Mouse (Mus musculus): ENCODE results near the gene Brd3. TPM values are rescaled to one million over a fixed set of nuclear protein-coding genes. Genes with fewer than 3 reads are reported as not detected.

Brd3 gene
- polyA plus RNA-seq, 1 experiment, result 14.9 TPM

DNA sequence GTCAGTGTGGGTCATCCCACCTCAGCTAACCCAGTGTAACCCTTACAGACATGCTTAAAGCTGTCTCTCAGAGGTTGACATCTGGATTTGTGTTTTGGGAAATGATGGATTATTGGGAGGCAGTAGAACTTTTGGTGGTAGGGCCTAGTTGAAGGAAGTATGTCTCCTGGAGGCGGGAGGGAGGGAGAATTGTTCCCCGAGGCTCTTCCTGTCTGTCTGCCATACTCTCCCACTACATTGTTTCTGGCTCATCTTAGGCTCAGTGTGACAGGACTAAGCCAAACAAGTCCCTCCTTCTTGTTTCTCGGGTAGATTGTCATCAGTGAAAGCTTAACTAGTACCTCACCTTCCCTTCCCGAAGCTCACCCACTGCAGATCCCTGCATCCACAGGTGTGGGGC is 20.7 kb downstream of the Brd3 start:
- Histone ChIP-seq H3K27ac (ENCODE audit: insufficient read depth, low read depth, low read length) (no peak overlapping the region), H3K27me3 (ENCODE audit: control insufficient read depth, insufficient read depth, low read length) (no peaks in the 10 kb centered on the region), H3K4me1 (ENCODE audit: control insufficient read depth, insufficient read depth, insufficient read length, low read length) (no peaks in the 10 kb centered on the region), H3K36me3 (ENCODE audit: control insufficient read depth, insufficient read depth, low read length) (no peaks in the 10 kb centered on the region), H3K4me3 (ENCODE audit: low read depth, low read length) (no peak overlapping the region)
- TF ChIP-seq POLR2A (IDR thresholded peaks at IDR 0.05; ENCODE audit: low read depth, low read length) (no peak), CTCF (IDR thresholded peaks at IDR 0.05; ENCODE audit: extremely low read depth, insufficient read length, insufficient replicate concordance, low read depth, low read length) (no peak)
- 61% methylated on average over 4 of the region's 4 CpGs for WGBS

DNA sequence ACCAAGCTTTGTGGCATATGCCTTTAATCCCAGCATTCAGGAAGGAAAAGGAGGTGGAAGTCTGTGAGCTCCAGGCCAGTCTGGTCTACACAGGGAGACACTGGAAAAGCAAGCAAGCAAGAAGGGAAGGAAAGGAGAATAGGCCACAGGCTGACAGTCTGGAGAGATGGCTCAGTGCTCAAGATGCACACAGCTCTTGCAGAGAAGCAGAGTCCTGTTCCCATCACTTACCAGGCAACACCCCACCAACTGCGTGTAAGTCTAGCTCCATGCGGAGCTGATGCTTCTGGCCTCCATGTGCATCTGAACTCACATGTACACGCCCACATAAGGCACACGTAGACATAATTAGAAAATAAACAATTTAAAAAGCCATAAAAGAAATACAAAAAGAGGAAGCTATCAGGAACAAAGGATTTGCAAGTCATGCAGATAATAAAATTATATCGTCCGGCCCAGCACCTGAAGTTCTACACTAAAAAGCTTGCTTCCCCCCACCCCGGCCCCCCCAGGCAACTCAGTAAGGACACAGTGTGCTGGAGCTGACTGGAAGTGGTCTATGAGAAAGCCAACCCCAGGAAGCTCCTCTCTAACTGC is 25.1 kb downstream of the Brd3 start:
- Histone ChIP-seq H3K27ac (ENCODE audit: insufficient read depth, low read depth, low read length) (no peak overlapping the region), H3K4me1 (ENCODE audit: control insufficient read depth, insufficient read depth, insufficient read length, low read length) (no peaks in the 10 kb centered on the region), H3K4me3 (ENCODE audit: low read depth, low read length) (no peak overlapping the region), H3K27me3 (ENCODE audit: control insufficient read depth, insufficient read depth, low read length) (no peaks in the 10 kb centered on the region), H3K36me3 (ENCODE audit: control insufficient read depth, insufficient read depth, low read length) (no peaks in the 10 kb centered on the region)
- 65% methylated on average over 7 of the region's 7 CpGs for WGBS
- TF ChIP-seq POLR2A (IDR thresholded peaks at IDR 0.05; ENCODE audit: low read depth, low read length), result no peak
- TF ChIP-seq CTCF (IDR thresholded peaks at IDR 0.05; ENCODE audit: extremely low read depth, insufficient read length, insufficient replicate concordance, low read depth, low read length), result no peak

DNA sequence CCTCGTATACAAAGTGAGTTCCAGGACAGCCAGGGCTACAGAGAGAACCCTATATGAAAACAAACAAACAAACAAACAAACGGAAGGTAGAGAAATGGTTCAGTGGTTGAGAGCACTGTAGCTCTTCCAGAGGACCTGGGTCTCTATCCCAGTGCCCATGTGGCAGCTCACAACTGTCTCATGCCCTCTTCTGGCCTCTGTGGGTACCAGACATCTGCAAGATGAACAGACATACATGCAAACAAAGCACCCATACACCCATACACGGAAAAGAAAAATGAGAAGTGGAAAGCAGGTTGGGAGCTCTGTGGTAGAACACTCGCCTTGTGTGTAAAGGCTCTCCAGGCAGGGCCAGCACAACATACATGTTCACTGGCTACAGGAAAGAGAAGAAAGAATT is 27.1 kb downstream of the Brd3 start:
- TF ChIP-seq CTCF (IDR thresholded peaks at IDR 0.05; ENCODE audit: extremely low read depth, insufficient read length, insufficient replicate concordance, low read depth, low read length) (no peak), POLR2A (IDR thresholded peaks at IDR 0.05; ENCODE audit: low read depth, low read length) (no peak)
- no peaks in the 10 kb centered on the region for H3K27me3 ChIP-seq (ENCODE audit: control insufficient read depth, insufficient read depth, low read length)
- H3K36me3 ChIP-seq (ENCODE audit: control insufficient read depth, insufficient read depth, low read length), result no peaks in the 10 kb centered on the region
- no peak overlapping the region for H3K27ac ChIP-seq (ENCODE audit: insufficient read depth, low read depth, low read length)
- H3K4me3 ChIP-seq (ENCODE audit: low read depth, low read length), result no peak overlapping the region
- H3K4me1 ChIP-seq (ENCODE audit: control insufficient read depth, insufficient read depth, insufficient read length, low read length), result no peaks in the 10 kb centered on the region
- 66% methylated on average over 4 of the region's 4 CpGs for WGBS

DNA sequence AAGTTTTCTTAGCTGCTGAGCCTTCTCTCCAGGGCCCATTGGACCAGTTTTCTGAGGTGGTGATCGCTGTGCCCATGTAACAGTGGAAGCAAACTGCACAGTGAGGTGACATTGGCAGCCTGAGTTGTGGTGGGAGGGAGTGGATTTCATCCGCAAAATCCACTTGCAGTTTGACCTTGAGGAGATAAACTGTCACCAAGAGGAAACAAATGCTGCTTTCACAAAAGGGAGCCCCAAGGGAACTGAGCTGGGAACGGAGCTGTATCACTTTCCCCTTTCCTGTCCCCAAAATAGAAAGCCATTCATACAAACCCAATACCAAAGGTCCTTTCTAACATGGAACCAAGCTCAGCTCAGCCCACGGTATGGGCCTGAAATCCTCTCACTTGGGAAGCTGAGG is 27.6 kb downstream of the Brd3 start:
- no peaks in the 10 kb centered on the region for H3K36me3 ChIP-seq (ENCODE audit: control insufficient read depth, insufficient read depth, low read length)
- WGBS, result 65% methylated on average over 4 of the region's 4 CpGs
- no peak for TF ChIP-seq CTCF (IDR thresholded peaks at IDR 0.05; ENCODE audit: extremely low read depth, insufficient read length, insufficient replicate concordance, low read depth, low read length)
- TF ChIP-seq POLR2A (IDR thresholded peaks at IDR 0.05; ENCODE audit: low read depth, low read length), result no peak
- H3K4me1 ChIP-seq (ENCODE audit: control insufficient read depth, insufficient read depth, insufficient read length, low read length), result no peaks in the 10 kb centered on the region
- no peaks in the 10 kb centered on the region for H3K27me3 ChIP-seq (ENCODE audit: control insufficient read depth, insufficient read depth, low read length)
- no peak overlapping the region for H3K4me3 ChIP-seq (ENCODE audit: low read depth, low read length)
- H3K27ac ChIP-seq (ENCODE audit: insufficient read depth, low read depth, low read length), result no peak overlapping the region

DNA sequence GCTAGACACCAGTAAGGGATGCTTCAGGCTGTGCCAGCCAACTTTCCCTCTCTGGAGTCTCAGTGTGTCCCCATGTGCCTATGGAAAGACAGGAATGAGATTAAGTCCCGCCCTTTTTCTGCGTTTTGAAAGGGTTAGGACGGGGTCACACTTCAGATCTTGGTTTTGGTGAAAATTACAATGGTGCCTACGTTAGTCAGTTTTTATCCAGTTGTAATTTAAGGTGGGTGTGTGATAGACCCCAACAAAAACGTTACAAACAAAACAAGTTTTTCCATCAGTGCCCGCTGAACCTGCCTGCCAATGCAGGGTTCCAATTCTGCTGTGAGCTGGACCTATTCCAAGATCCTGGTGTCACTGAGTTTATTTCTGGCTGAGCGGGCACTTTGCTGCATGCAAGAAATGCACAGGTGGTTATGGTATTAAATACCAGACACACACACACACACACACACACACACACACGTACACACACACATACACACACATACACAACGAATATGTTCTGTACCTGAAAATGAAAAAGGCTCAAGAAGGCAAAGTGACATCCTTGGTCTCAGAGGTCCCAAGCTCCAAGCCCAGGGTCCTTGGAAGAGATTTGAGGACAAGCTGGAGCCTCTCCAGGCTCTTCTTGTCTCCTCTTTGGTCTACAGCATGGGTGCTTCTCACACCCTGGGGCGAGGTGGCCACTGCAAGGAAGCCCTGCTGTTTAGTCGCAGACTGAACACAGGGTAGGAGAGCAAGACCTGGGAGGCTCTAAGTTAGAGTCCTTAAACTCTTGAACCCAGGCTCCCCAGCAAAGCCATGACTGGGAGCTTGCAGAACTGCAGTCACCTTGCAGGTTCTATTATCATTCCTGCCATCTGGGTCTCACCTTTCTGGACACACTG is 30.9 kb downstream of the Brd3 start:
- H3K27ac ChIP-seq (ENCODE audit: insufficient read depth, low read depth, low read length), result peak overlapping the region; percentile 27; the same call in 1 of the 2 replicates
- H3K27me3 ChIP-seq (ENCODE audit: control insufficient read depth, insufficient read depth, low read length), result no peaks in the 10 kb centered on the region
- H3K4me1 ChIP-seq (ENCODE audit: control insufficient read depth, insufficient read depth, insufficient read length, low read length), result peaks cover 20% of the 10 kb centered on the region
- no peaks in the 10 kb centered on the region for H3K36me3 ChIP-seq (ENCODE audit: control insufficient read depth, insufficient read depth, low read length)
- TF ChIP-seq POLR2A (IDR thresholded peaks at IDR 0.05; ENCODE audit: low read depth, low read length) (no peak), CTCF (IDR thresholded peaks at IDR 0.05; ENCODE audit: extremely low read depth, insufficient read length, insufficient replicate concordance, low read depth, low read length) (no peak)
- peak overlapping the region; percentile 91 for H3K4me3 ChIP-seq (ENCODE audit: low read depth, low read length)
- 20% methylated on average over 11 of the region's 11 CpGs for WGBS

DNA sequence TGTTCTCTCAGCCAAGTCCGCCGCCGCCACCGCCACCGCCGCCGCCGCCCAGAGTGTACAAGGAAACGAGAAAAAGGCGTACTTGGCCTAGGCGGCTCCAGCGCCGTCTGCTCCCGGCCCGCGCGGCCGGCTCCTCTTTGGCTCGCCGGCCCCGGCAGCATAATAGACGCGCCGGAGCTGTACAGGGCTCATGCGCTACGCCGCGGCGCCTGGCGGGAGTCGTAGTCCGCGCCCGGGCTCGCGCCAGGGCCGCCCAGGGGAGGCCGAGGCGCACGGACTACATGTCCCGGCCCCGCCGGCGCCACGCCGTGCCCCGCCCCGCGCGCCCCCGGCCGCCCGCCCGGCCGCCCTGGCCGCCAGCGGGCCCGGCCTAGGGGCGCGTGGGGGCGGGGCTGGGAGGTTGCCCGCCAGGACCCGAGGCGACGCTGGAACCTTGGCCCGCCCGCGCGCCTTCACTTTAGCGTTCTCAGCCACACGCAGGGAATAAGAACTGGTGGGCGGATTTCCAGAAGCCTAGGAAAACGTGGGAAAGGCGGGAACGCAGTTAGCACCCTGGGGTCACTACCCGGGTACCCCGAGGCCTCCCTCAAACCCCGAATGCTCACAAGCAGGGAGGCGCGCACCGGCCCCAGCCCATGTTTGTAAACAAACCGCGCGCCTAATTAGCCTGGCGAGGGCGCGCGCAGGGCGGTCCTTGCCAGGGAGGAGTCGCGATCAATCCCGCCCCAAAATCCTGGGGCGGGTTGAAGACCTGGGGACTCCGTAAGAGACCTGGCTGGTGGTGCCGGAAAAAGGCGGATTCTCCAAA is 31.8 kb downstream of the Brd3 start:
- Histone ChIP-seq H3K4me1 (ENCODE audit: control insufficient read depth, insufficient read depth, insufficient read length, low read length) (peaks cover 29% of the 10 kb centered on the region), H3K27ac (ENCODE audit: insufficient read depth, low read depth, low read length) (peak overlapping the region; percentile 92), H3K27me3 (ENCODE audit: control insufficient read depth, insufficient read depth, low read length) (no peaks in the 10 kb centered on the region), H3K4me3 (ENCODE audit: low read depth, low read length) (peak overlapping the region; percentile 97), H3K36me3 (ENCODE audit: control insufficient read depth, insufficient read depth, low read length) (no peaks in the 10 kb centered on the region)
- WGBS, result 1% methylated on average over 96 of the region's 96 CpGs
- TF ChIP-seq POLR2A (IDR thresholded peaks at IDR 0.05; ENCODE audit: low read depth, low read length), result peak; percentile 97
- no peak for TF ChIP-seq CTCF (IDR thresholded peaks at IDR 0.05; ENCODE audit: extremely low read depth, insufficient read length, insufficient replicate concordance, low read depth, low read length)
